ENCODE assay signal across 14 mouse cellular contexts in genomic region chr14:20786020-20786419, GRCm38 (mm10). TPM values are rescaled to one million over a fixed set of nuclear protein-coding genes. Genes with fewer than 3 reads are reported as not detected.
DNase-seq lines count a peak whose midpoint lies in the region; ATAC-seq and TF ChIP-seq lines count a peak whose summit lies in the region.
"Had no signal": no experiment of that assay in that cellular context is flagged by ENCODE, and none has a peak within 500 bp of the region (broad histone marks: within the 10 kb centered on the region; RNA-seq: fewer than 3 reads in every experiment).

No protein-coding gene starts in this region.

- H3K36me3 ChIP-seq in heart, adult 2 months (ENCODE audit: control insufficient read depth, insufficient read depth, low read length), result peaks cover 11% of the 10 kb centered on the region
- peaks cover 39% of the 10 kb centered on the region for H3K36me3 ChIP-seq in lung, embryonic 15.5 days
- H3K36me3 ChIP-seq in limb, embryonic 10.5 days, result peaks cover 99% of the 10 kb centered on the region
- H3K36me3 ChIP-seq in stomach, postnatal 0 days (ENCODE audit: control insufficient read depth, insufficient read depth, low read length), result peaks cover 15% of the 10 kb centered on the region

- intact Hi-C loops in heart, adult 2 months (cut with DNase I), result no loop called here
- intact Hi-C loops in heart, postnatal 10 days (cut with DNase I), result no loop called here

- TF ChIP-seq CTCF in heart, adult 2 months (IDR thresholded peaks at IDR 0.05), result no peak
- TF ChIP-seq CTCF in stomach, postnatal 0 days (IDR thresholded peaks at IDR 0.05; ENCODE audit: low read depth), result no peak

- no peak overlapping the region for H3K9ac ChIP-seq in heart, adult 2 months (ENCODE audit: low read depth, low read length)
- no peak overlapping the region for H3K9ac ChIP-seq in lung, embryonic 15.5 days
- 0 out of 2 replicates have a peak overlapping the region, but pooled peaks have one; percentile 18 for H3K9ac ChIP-seq in stomach, postnatal 0 days (ENCODE audit: low read length)

- no peak for DNase-seq in heart, adult 2 months
- no peak for DNase-seq in heart, postnatal 10 days
- no peak for DNase-seq in lung, postnatal 36 days
- no peak for DNase-seq in limb, embryonic 10.5 days (ENCODE audit: low spot score)
- DNase-seq in stomach, postnatal 0 days (ENCODE audit: low spot score), result no peak
- no peak for DNase-seq in urinary bladder, postnatal 10 days (ENCODE audit: low spot score)
- DNase-seq: adrenal gland, postnatal 36 days; cerebellum, postnatal 36 days; kidney, postnatal 36 days had no signal

- no peak for TF ChIP-seq EP300 in heart, adult 2 months (IDR thresholded peaks at IDR 0.05; ENCODE audit: insufficient read depth, low read depth, low read length)
- no peak for TF ChIP-seq EP300 in stomach, postnatal 0 days (optimal IDR thresholded peaks at IDR 0.05)

- H3K4me2 ChIP-seq in lung, embryonic 15.5 days, result no peak overlapping the region
- no peak overlapping the region for H3K4me2 ChIP-seq in stomach, postnatal 0 days (replicated peaks; ENCODE audit: low read depth)
- H3K4me2 ChIP-seq: neural tube, embryonic 13.5 days had no signal

- H3K4me3 ChIP-seq in heart, adult 2 months, result no peak overlapping the region
- H3K4me3 ChIP-seq in lung, embryonic 15.5 days, result no peak overlapping the region
- H3K4me3 ChIP-seq in limb, embryonic 10.5 days, result no peak overlapping the region
- no peak overlapping the region for H3K4me3 ChIP-seq in stomach, postnatal 0 days (ENCODE audit: low read depth, low read length)
- H3K4me3 ChIP-seq: erythroblast, embryonic 14.5 days; neural tube, embryonic 13.5 days had no signal

- H3K9me3 ChIP-seq in lung, embryonic 15.5 days, result no peaks in the 10 kb centered on the region
- no peaks in the 10 kb centered on the region for H3K9me3 ChIP-seq in limb, embryonic 10.5 days (replicated peaks)
- H3K9me3 ChIP-seq in stomach, postnatal 0 days (ENCODE audit: control insufficient read depth, low read length), result no peaks in the 10 kb centered on the region
- H3K9me3 ChIP-seq: neural tube, embryonic 13.5 days had no signal

- ATAC-seq in lung, embryonic 15.5 days (ENCODE audit: borderline replicate concordance, extremely low read depth, low FRiP score, low TSS enrichment), result no peak
- ATAC-seq in stomach, postnatal 0 days (ENCODE audit: low FRiP score, low TSS enrichment), result no peak
- no peak for ATAC-seq in activated CD4-positive, CD25-positive, alpha-beta regulatory T cell, adult 4 months
- ATAC-seq: Patski had no signal

- no peaks in the 10 kb centered on the region for H3K27me3 ChIP-seq in heart, adult 2 months (ENCODE audit: control insufficient read depth, insufficient read depth, low read length)
- no peaks in the 10 kb centered on the region for H3K27me3 ChIP-seq in lung, embryonic 15.5 days
- H3K27me3 ChIP-seq in limb, embryonic 10.5 days (ENCODE audit: low read depth, poor library complexity, severe bottlenecking), result no peaks in the 10 kb centered on the region
- H3K27me3 ChIP-seq in stomach, postnatal 0 days (ENCODE audit: control insufficient read depth, insufficient read depth, low read length), result no peaks in the 10 kb centered on the region
- H3K27me3 ChIP-seq: neural tube, embryonic 13.5 days; Patski had no signal

- peaks cover 26% of the 10 kb centered on the region for H3K4me1 ChIP-seq in heart, adult 2 months (ENCODE audit: control insufficient read depth, insufficient read depth, low read length)
- H3K4me1 ChIP-seq in lung, embryonic 15.5 days, result peaks cover 23% of the 10 kb centered on the region
- H3K4me1 ChIP-seq in limb, embryonic 10.5 days, result peaks cover 20% of the 10 kb centered on the region
- peaks cover 9% of the 10 kb centered on the region; the same call in 1 of the 2 replicates for H3K4me1 ChIP-seq in stomach, postnatal 0 days (replicated peaks; ENCODE audit: control insufficient read depth, insufficient read depth)

- 62% methylated on average over 5 of the region's 5 CpGs for WGBS in heart, adult 2 months
- 72% methylated on average over 5 of the region's 5 CpGs for WGBS in lung, embryonic 15.5 days
- 87% methylated on average over 5 of the region's 5 CpGs for WGBS in limb, embryonic 10.5 days
- WGBS in stomach, postnatal 0 days, result 87% methylated on average over 5 of the region's 5 CpGs

- peaks cover 1% of the 10 kb centered on the region; the same call in 1 of the 2 replicates for H3K79me2 ChIP-seq in heart, adult 2 months (replicated peaks; ENCODE audit: control insufficient read depth, insufficient read depth, low read length)

- TF ChIP-seq POLR2A in heart, adult 2 months (IDR thresholded peaks at IDR 0.05; ENCODE audit: insufficient read depth, low read depth, low read length), result no peak

- H3K27ac ChIP-seq in heart, adult 2 months, result peak overlapping the region; percentile 64
- H3K27ac ChIP-seq in lung, embryonic 15.5 days, result 0 out of 2 replicates have a peak overlapping the region, but pooled peaks have one; percentile 25
- H3K27ac ChIP-seq in limb, embryonic 10.5 days, result 0 out of 2 replicates have a peak overlapping the region, but pooled peaks have one; percentile 25
- H3K27ac ChIP-seq in stomach, postnatal 0 days (replicated peaks), result 0 out of 2 replicates have a peak overlapping the region, but pooled peaks have one; percentile 13
- H3K27ac ChIP-seq: neural tube, embryonic 13.5 days had no signal

RNA-seq across cellular contexts. Expression of gene Camk2g, which starts 7.9 kb away (rescaled TPM):
- 10 to 100 TPM; 36.8 to 41.0 TPM for total RNA-seq in heart, adult 2 months (2021)
- polyA plus RNA-seq in heart, adult 2 months (2012; rRNA removed), result 37.0 and 54.6 TPM in 2 replicates
- 10 to 100 TPM; 48.5 to 59.8 TPM for total RNA-seq in heart, postnatal 10 days (2021)
- polyA plus RNA-seq in lung, embryonic 15.5 days (2015; fragmentation: Nextera tagmentation; extraction: Ambion mirVana), result 40.8 and 41.2 TPM in 2 replicates
- polyA plus RNA-seq in limb, embryonic 10.5 days (2016; fragmentation: Nextera tagmentation; extraction: Ambion mirVana), result 43.3 and 57.6 TPM in 2 replicates
- polyA plus RNA-seq in stomach, postnatal 0 days (2015; fragmentation: Nextera tagmentation; extraction: Ambion mirVana), result 35.0 and 38.6 TPM in 2 replicates
- polyA plus RNA-seq in activated CD4-positive, CD25-positive, alpha-beta regulatory T cell, adult 4 months (2017; shearing (Covaris generic)), result 10 to 100 TPM; 21.9 to 29.4 TPM

RNA-seq across cellular contexts. Expression of gene Plau, which starts 50.4 kb away (rescaled TPM):
- total RNA-seq in heart, adult 2 months (2021), result 1 to 10 TPM; 3.4 to 6.2 TPM
- polyA plus RNA-seq in heart, adult 2 months (2012; rRNA removed), result 1.8 and 3.5 TPM in 2 replicates
- 1 to 10 TPM; 8.0 to 8.7 TPM for total RNA-seq in heart, postnatal 10 days (2021)
- polyA plus RNA-seq in lung, embryonic 15.5 days (2015; fragmentation: Nextera tagmentation; extraction: Ambion mirVana), result 0.86 and 1.2 TPM in 2 replicates
- 0.54 and 0.55 TPM in 2 replicates for polyA plus RNA-seq in limb, embryonic 10.5 days (2016; fragmentation: Nextera tagmentation; extraction: Ambion mirVana)
- 2.1 and 3.1 TPM in 2 replicates for polyA plus RNA-seq in stomach, postnatal 0 days (2015; fragmentation: Nextera tagmentation; extraction: Ambion mirVana)
- polyA plus RNA-seq in activated CD4-positive, CD25-positive, alpha-beta regulatory T cell, adult 4 months (2017; shearing (Covaris generic)), result not detected
- polyA plus RNA-seq: erythroblast, embryonic 14.5 days had no signal

RNA-seq across cellular contexts. Expression of gene Ndst2, which starts 51.7 kb away (rescaled TPM):
- 1 to 10 TPM; 8.3 to 8.5 TPM for total RNA-seq in heart, adult 2 months (2021)
- 15.5 and 23.7 TPM in 2 replicates for polyA plus RNA-seq in heart, adult 2 months (2012; rRNA removed)
- 10 to 100 TPM; 15.5 to 18.3 TPM for total RNA-seq in heart, postnatal 10 days (2021)
- 26.0 and 26.9 TPM in 2 replicates for polyA plus RNA-seq in lung, embryonic 15.5 days (2015; fragmentation: Nextera tagmentation; extraction: Ambion mirVana)
- 27.9 and 29.2 TPM in 2 replicates for polyA plus RNA-seq in limb, embryonic 10.5 days (2016; fragmentation: Nextera tagmentation; extraction: Ambion mirVana)
- 9.6 and 12.0 TPM in 2 replicates for polyA plus RNA-seq in stomach, postnatal 0 days (2015; fragmentation: Nextera tagmentation; extraction: Ambion mirVana)
- polyA plus RNA-seq in activated CD4-positive, CD25-positive, alpha-beta regulatory T cell, adult 4 months (2017; shearing (Covaris generic)), result 10 to 100 TPM in 1 of 2 experiments, 1 to 10 TPM in 1; 9.0 to 12.0 TPM

Comparison
In these comparisons a context has a peak if more than half of its experiments do, and no peak if none do; other contexts are left out.
1. H3K27ac ChIP-seq: peak in every context shown above with its lines; median percentile 64 in heart, adult 2 months; 25 in lung, embryonic 15.5 days; 25 in limb, embryonic 10.5 days; 13 in stomach, postnatal 0 days.